Mouse (Mus musculus) lung, postnatal 0 days (tissue): ENCODE data around the gene Mcm5.
A peak's percentile ranks its signal among the peaks of the same experiment; 100 is the strongest.

Experiments
- CTCF ChIP-seq: IDR thresholded peaks from 2 replicates; pipeline ENCODE4 v1.5.1; 2016; ENCODE audit warnings: antibody characterized with exemption, mild to moderate bottlenecking
- EP300 ChIP-seq: IDR thresholded peaks from 2 replicates; pipeline ENCODE4 v1.6.1; 2016; ENCODE audit warnings: antibody characterized with exemption, mild to moderate bottlenecking, control low read depth

DNA sequence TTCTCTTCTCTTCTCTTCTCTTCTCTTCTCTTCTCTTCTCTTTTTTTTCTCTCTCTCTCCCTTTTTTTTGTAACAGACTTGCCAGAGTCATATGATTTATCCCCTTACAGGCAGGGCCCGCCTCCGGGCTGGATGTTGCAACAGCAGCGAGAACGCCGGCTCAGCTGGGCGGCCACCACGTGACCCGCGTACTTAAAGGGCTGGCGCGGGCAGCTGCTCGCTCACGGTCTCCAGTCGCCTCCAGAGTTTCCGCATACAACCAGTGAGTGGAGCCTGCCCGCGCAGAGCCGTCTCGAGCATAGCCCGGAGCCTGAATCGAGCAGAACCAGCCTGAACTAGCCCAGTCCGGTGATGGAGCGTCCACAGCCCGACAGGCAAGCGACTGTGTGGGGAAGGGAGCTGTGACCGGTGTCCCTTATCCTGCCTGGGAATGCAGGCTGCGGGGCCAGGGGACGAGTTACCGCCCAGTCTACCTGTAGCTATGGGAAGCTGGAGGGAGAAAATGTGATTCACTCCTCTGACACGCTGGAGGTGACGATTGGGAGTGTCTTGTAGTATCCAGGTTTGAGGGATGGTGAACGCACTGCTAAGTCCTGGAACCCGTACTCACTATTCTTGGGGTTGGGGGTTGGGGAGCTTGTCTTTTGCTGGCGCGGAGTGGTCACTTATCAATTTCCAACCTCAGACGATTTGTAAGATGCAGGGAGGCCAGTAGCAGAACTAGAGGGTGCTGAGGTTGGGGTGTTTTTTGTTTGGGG is 15.8 kb upstream of the Mcm5 start, which contains the start of gene Hmox1:
- TF ChIP-seq CTCF (peak; percentile 36), EP300 (peak; percentile 60; the same call in 1 of the 2 replicates)
